In the genomic region with DNA sequence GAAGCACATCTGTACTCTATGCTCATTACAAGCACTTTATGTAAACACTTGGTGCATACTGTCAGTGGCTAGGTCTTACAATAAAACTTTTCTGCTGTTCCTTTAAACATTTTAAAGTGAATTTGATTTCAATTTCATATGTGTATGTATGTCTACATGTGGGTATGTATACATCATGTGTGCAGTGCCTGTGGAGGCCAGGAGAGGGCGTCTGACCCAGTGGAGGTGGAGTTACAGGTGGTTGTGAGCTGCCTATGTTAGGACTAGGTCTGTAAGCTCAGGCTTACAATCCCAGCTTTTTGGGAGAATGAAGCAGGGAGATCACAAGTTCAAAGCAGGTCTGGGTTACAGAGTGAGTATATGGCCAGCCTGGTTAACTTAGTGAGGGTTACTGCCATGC, we compare ENCODE assay signal across 28 mouse cellular contexts. TPM values are rescaled to one million over a fixed set of nuclear protein-coding genes. Genes with fewer than 3 reads are reported as not detected.
DNase-seq lines count a peak whose midpoint lies in the region; TF ChIP-seq lines count a peak whose summit lies in the region.
"Had no signal": no experiment of that assay in that cellular context is flagged by ENCODE, and none has a peak within 500 bp of the region (broad histone marks: within the 10 kb centered on the region; RNA-seq: fewer than 3 reads in every experiment).

No protein-coding gene starts in this region.

- no peaks in the 10 kb centered on the region for H3K36me3 ChIP-seq in liver, adult 2 months (ENCODE audit: control insufficient read depth, insufficient read depth, low read length)
- no peaks in the 10 kb centered on the region for H3K36me3 ChIP-seq in ES-Bruce4 (ENCODE audit: control insufficient read depth, insufficient read depth, low read length, poor library complexity, severe bottlenecking)
- H3K36me3 ChIP-seq: hindbrain, embryonic 15.5 days; liver, embryonic 15.5 days had no signal

- TF ChIP-seq POLR2A in liver, adult 2 months (IDR thresholded peaks at IDR 0.05; ENCODE audit: extremely low read depth, insufficient read depth, low read length), result no peak
- TF ChIP-seq POLR2A in ES-Bruce4 (IDR thresholded peaks at IDR 0.05; ENCODE audit: insufficient read depth, low read length), result no peak
- TF ChIP-seq POLR2A in cortical plate, adult 2 months (IDR thresholded peaks at IDR 0.05; ENCODE audit: extremely low read depth, insufficient read depth, low read length), result no peak

- TF ChIP-seq CTCF in gastrocnemius, adult 2 months (IDR thresholded peaks at IDR 0.05), result peak; percentile 19; the same call in 1 of the 2 replicates
- TF ChIP-seq CTCF in liver, adult 2 months (IDR thresholded peaks at IDR 0.05; ENCODE audit: low read depth, low read length), result peak; percentile 35; the same call in 1 of the 2 replicates
- TF ChIP-seq CTCF in ES-Bruce4 (IDR thresholded peaks at IDR 0.05; ENCODE audit: low read depth, low read length), result peak; percentile 26
- TF ChIP-seq CTCF in cortical plate, adult 2 months (IDR thresholded peaks at IDR 0.05; ENCODE audit: extremely low read depth, insufficient read depth, low read length), result 0 out of 2 replicates have a peak, but pooled peaks have one; percentile 0

- H3K79me2 ChIP-seq in liver, adult 2 months (ENCODE audit: control insufficient read depth, insufficient read depth, low read length), result no peaks in the 10 kb centered on the region

- no peak for TF ChIP-seq EP300 in ES-Bruce4 (IDR thresholded peaks at IDR 0.05; ENCODE audit: insufficient read depth, low read depth, low read length)

- 93% methylated on average over 1 of the region's 1 CpGs for WGBS in liver, adult 2 months

- intact Hi-C loops in gastrocnemius, adult 2 months (cut with DNase I), result no loop called here

- H3K9me3 ChIP-seq in ES-Bruce4 (replicated peaks; ENCODE audit: control insufficient read depth, insufficient read depth, low read length, poor library complexity, severe bottlenecking), result no peaks in the 10 kb centered on the region
- H3K9me3 ChIP-seq: embryonic facial prominence, embryonic 10.5 days; G1E; heart, embryonic 15.5 days; hindbrain, embryonic 15.5 days; liver, embryonic 15.5 days had no signal

- no peak overlapping the region for H3K9ac ChIP-seq in liver, adult 2 months (ENCODE audit: low read depth, low read length)
- no peak overlapping the region for H3K9ac ChIP-seq in ES-Bruce4 (ENCODE audit: low read depth, poor library complexity, severe bottlenecking)
- H3K9ac ChIP-seq: heart, embryonic 15.5 days; hindbrain, embryonic 15.5 days; limb, embryonic 12.5 days; liver, embryonic 15.5 days had no signal

- no peak overlapping the region for H3K4me3 ChIP-seq in gastrocnemius, adult 2 months
- H3K4me3 ChIP-seq in liver, adult 2 months (ENCODE audit: insufficient read depth, low read depth, low read length), result no peak overlapping the region
- no peak overlapping the region for H3K4me3 ChIP-seq in ES-Bruce4 (ENCODE audit: low read depth, low read length)
- H3K4me3 ChIP-seq in cortical plate, adult 2 months (ENCODE audit: insufficient read depth, low read length), result no peak overlapping the region
- H3K4me3 ChIP-seq: embryonic facial prominence, embryonic 10.5 days; heart, embryonic 15.5 days; hindbrain, embryonic 15.5 days; limb, embryonic 12.5 days; liver, embryonic 15.5 days had no signal

- no peaks in the 10 kb centered on the region for H3K4me1 ChIP-seq in liver, adult 2 months (ENCODE audit: control insufficient read depth, insufficient read depth, low read length)
- no peaks in the 10 kb centered on the region for H3K4me1 ChIP-seq in ES-Bruce4 (ENCODE audit: control insufficient read depth, insufficient read depth, low read length)
- H3K4me1 ChIP-seq in cortical plate, adult 2 months (ENCODE audit: control insufficient read depth, insufficient read depth, low read length), result no peaks in the 10 kb centered on the region
- H3K4me1 ChIP-seq: heart, embryonic 15.5 days; hindbrain, embryonic 15.5 days; liver, embryonic 15.5 days had no signal

- DNase-seq in gastrocnemius, adult 2 months, result no peak
- no peak for DNase-seq in gastrocnemius, postnatal 4 days (ENCODE audit: low spot score in 2 of 2)
- no peak for DNase-seq in liver, adult 2 months (ENCODE audit: extremely low read depth, low read depth, low spot score)
- no peak for DNase-seq in liver
- no peak for DNase-seq in cerebellum, adult 18-20 months
- DNase-seq: adrenal gland, postnatal 10 days; cerebellum, adult 9-10 months; gastrocnemius, postnatal 25 days; heart, postnatal 36 days; right cerebral cortex, adult 18-20 months; right cerebral cortex, postnatal 4 days; thymus, adult 2 months; thymus, postnatal 4 days had no signal

- H3K27ac ChIP-seq in gastrocnemius, adult 2 months, result no peak overlapping the region
- no peak overlapping the region for H3K27ac ChIP-seq in liver, adult 2 months (replicated peaks; ENCODE audit: insufficient read depth, low read depth, low read length)
- H3K27ac ChIP-seq in ES-Bruce4 (ENCODE audit: insufficient read depth, low read length), result no peak overlapping the region
- no peak overlapping the region for H3K27ac ChIP-seq in cortical plate, adult 2 months (ENCODE audit: insufficient read depth, low read length)
- H3K27ac ChIP-seq: embryonic facial prominence, embryonic 10.5 days; heart, embryonic 15.5 days; hindbrain, embryonic 15.5 days; limb, embryonic 12.5 days; liver, embryonic 15.5 days; macrophage had no signal

- no peaks in the 10 kb centered on the region for H3K27me3 ChIP-seq in liver, adult 2 months (ENCODE audit: control insufficient read depth, insufficient read depth, low read length)
- H3K27me3 ChIP-seq in ES-Bruce4 (ENCODE audit: control insufficient read depth, insufficient read depth, low read length, poor library complexity, severe bottlenecking), result no peaks in the 10 kb centered on the region
- H3K27me3 ChIP-seq: heart, embryonic 15.5 days; hindbrain, embryonic 15.5 days; limb, embryonic 12.5 days; liver, embryonic 15.5 days had no signal

RNA-seq across cellular contexts. Expression of gene Skor1, which starts 20.4 kb away (rescaled TPM):
- under 1 TPM in 1 of 2 experiments, not detected in 1; 0.10 TPM for total RNA-seq in gastrocnemius, adult 2 months (2021)
- total RNA-seq in gastrocnemius, postnatal 4 days (2021), result under 1 TPM; 0.13 to 0.15 TPM
- not detected in 2 replicates for total RNA-seq in liver, adult 2 months (2014; rRNA removed)
- polyA plus RNA-seq in liver, adult 2 months (2012; rRNA removed), result not detected in 2 replicates
- not detected in 2 replicates for polyA plus RNA-seq in ES-Bruce4 (2011; ENCODE audit: insufficient read depth, insufficient read length, low read depth, missing spikeins)
- polyA plus RNA-seq in cortical plate, adult 2 months (2012; rRNA removed), result 0.15 and 0.26 TPM in 2 replicates
- total RNA-seq: common myeloid progenitor, adult 5-6 weeks had no signal
- polyA plus RNA-seq: G1E; heart, embryonic 15.5 days; intestine, embryonic 16.5 days; kidney, embryonic 14.5 days; large intestine, adult 2 months; liver, embryonic 15.5 days; lung, embryonic 16.5 days; stomach, embryonic 14.5 days had no signal
